Mouse (Mus musculus): ENCODE data around the gene Ccdc171.
"Not testable (repeated sequence)": the region's sequence is repeated elsewhere in the genome, so short reads cannot be mapped to it uniquely, and the experiment has no call there.

GRCm38 (mm10) chr4:83497013-83497412 lies 28.3 kb upstream of the Ccdc171 start:
- TF ChIP-seq CTCF (IDR thresholded peaks at IDR 0.05; ENCODE audit: borderline replicate concordance, extremely low read depth, insufficient read depth, insufficient read length); POLR2A (IDR thresholded peaks at IDR 0.05; ENCODE audit: borderline replicate concordance, extremely low read depth, insufficient read depth, insufficient read length, poor library complexity, severe bottlenecking): not testable (repeated sequence)

Measured in brain, embryonic 14.5 days (tissue).